Mouse (Mus musculus) stomach, embryonic 16.5 days (tissue): Measurements from ENCODE around the gene Akap8. TPM values are rescaled to one million over a fixed set of nuclear protein-coding genes. Genes with fewer than 3 reads are reported as not detected.

Experiments used
- ATAC-seq: fragments of 200-750 bp; cut with Nextera tagmentation; 2 replicates; pipeline ENCODE4 v1.8.0; 2017; ENCODE audit warnings: moderate number of reproducible peaks, moderate TSS enrichment; ENCODE audit not compliant: insufficient read depth, low FRiP score
- H3K27ac ChIP-seq: fragments of 300-500 bp; sonication (generic); 2 replicates; pipeline ENCODE4 v1.5.1; 2014; ENCODE audit warnings: low read length
- H3K27me3 ChIP-seq: fragments of 300-500 bp; sonication (generic); 2 replicates; pipeline ENCODE4 v1.6.1; 2014; ENCODE audit warnings: low read length, control low read depth, mixed read lengths; ENCODE audit not compliant: control insufficient read depth, insufficient read depth
- H3K36me3 ChIP-seq: fragments of 300-500 bp; sonication (generic); 2 replicates; pipeline ENCODE4 v1.6.1; 2014; ENCODE audit warnings: low read length; ENCODE audit not compliant: control insufficient read depth, insufficient read depth
- H3K4me1 ChIP-seq: fragments of 300-500 bp; sonication (generic); 2 replicates; pipeline ENCODE4 v1.6.1; 2014; ENCODE audit warnings: low read length, control low read depth, mixed read lengths; ENCODE audit not compliant: control insufficient read depth, insufficient read depth
- H3K4me2 ChIP-seq: fragments of 300-500 bp; sonication (generic); 2 replicates; pipeline ENCODE4 v1.6.1; 2014; ENCODE audit warnings: low read depth, low read length, mixed read lengths
- H3K4me3 ChIP-seq: fragments of 300-500 bp; sonication (generic); replicated peaks from 2 replicates; pipeline ENCODE4 v1.5.1; 2014; ENCODE audit warnings: mild to moderate bottlenecking, low read length
- H3K9ac ChIP-seq: fragments of 300-500 bp; sonication (generic); 2 replicates; pipeline ENCODE4 v1.6.1; 2014; ENCODE audit warnings: low read length
- H3K9me3 ChIP-seq: fragments of 300-500 bp; sonication (generic); replicated peaks from 2 replicates; pipeline ENCODE4 v1.6.1; 2016; ENCODE audit warnings: low read length, control low read depth; ENCODE audit not compliant: control insufficient read depth
- WGBS: fragments of 180-500 bp; shearing (Covaris S2); extraction: QIAGEN DNeasy Blood & Tissue Kit; methylation state at CpG from one replicate; pipeline ENCODE4 v1.1.7; 2014; 5-methylcytosine and 5-hydroxymethylcytosine counted together
- polyA plus RNA-seq: library from polyadenylated mRNA; unstranded; fragments of >200 nt; fragmentation: Nextera tagmentation; extraction: Ambion mirVana; gene quantifications from 2 replicates; pipeline ENCODE4 v1.2.1, GENCODE M21; 2015

The Akap8 gene
- polyA plus RNA-seq, 1 experiment from 2014 or later, result 98.8 TPM

DNA sequence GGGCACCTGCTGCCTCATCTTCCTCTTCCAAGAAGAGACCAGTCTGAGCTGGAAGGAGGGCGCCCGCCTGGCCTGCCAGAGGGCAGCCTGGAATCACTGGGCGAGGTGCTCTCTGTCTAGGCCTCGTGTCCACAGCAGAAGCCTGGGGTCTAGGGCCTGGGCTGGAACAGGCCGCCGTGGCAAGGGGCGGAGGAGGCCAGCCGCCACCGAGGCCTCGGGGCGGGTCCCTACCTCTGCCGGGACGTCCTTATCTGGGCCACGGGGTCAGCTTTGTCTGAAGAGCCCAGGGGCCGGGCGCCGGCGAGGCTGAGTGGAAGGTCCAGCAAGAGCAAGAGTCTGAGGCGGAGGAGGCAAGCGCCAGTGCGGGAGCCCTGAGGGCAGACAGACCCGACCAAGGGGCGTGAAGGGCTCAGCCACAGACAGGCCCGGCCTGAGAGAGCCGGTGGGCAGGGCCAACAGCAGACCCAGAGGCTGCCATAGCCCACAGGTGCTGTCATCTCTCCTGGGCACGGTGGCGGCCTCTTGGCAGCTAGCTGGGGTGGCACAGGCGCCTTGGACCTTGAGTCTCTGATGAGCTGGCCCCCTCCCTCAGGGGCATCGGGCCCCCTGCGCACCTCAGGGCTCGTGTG, 12.8 kb upstream of the Akap8 start:
- no peaks in the 10 kb centered on the region for H3K4me1 ChIP-seq
- no peak overlapping the region for H3K9ac ChIP-seq
- H3K4me3 ChIP-seq, result no peak overlapping the region
- H3K27me3 ChIP-seq, result no peaks in the 10 kb centered on the region
- no peak overlapping the region for H3K27ac ChIP-seq
- H3K9me3 ChIP-seq, result no peaks in the 10 kb centered on the region
- no peak overlapping the region for H3K4me2 ChIP-seq
- peaks cover 33% of the 10 kb centered on the region for H3K36me3 ChIP-seq
- 64% methylated on average over 31 of the region's 31 CpGs for WGBS
- 0 out of 2 replicates have a peak, but pooled peaks have one; percentile 35 for ATAC-seq

DNA sequence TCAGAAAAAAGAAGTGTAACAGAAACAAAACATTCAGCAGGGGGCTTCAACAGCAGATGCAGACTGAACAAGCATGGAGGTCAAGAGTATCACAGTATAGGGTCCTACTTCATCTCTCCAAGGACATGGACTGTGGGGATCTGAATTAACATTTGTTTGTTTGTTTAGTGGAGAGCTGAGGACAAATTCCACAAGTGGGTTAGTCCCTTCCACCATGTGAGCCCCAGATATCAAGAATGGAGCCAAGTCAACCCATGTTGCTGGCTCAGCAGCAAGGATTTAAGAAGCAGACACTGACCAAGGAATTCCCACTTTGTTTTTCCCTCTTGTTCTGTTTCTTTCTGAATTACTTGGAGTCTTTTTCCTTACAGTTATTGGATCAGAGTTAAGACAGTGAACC, 6.5 kb upstream of the Akap8 start:
- H3K4me2 ChIP-seq, result no peak overlapping the region
- H3K4me3 ChIP-seq, result no peak overlapping the region
- no peaks in the 10 kb centered on the region for H3K9me3 ChIP-seq
- ATAC-seq, result no peak
- H3K4me1 ChIP-seq, result 0 out of 2 replicates have a peak, but pooled peaks cover 2% of the 10 kb centered on the region
- no peaks in the 10 kb centered on the region for H3K27me3 ChIP-seq
- peaks cover 9% of the 10 kb centered on the region; the same call in 1 of the 2 replicates for H3K36me3 ChIP-seq
- no peak overlapping the region for H3K27ac ChIP-seq
- H3K9ac ChIP-seq, result no peak overlapping the region

DNA sequence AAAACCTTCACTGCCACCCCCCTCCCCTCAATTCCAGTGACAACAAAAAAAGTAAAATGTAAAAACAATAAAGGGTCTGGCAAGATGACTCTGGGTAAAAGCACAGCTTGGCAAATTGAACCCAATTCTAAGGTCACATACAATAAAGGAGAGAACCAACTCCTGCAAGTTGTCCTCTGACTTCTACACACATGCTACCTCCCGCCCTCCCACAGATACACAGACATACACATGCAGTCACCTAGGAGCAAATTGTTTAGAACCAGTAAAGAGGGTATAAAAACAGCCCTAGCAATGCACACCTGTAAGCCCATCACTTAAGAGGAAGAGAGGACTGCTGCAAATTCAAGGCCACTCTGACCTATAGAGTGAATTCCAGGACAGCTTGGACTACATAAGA, 1.8 kb upstream of the Akap8 start:
- Histone ChIP-seq H3K36me3 (peaks cover 5% of the 10 kb centered on the region; the same call in 1 of the 2 replicates), H3K4me2 (no peak overlapping the region), H3K9ac (no peak overlapping the region), H3K4me1 (peaks cover 18% of the 10 kb centered on the region), H3K4me3 (no peak overlapping the region), H3K27me3 (no peaks in the 10 kb centered on the region), H3K9me3 (no peaks in the 10 kb centered on the region), H3K27ac (no peak overlapping the region)
- WGBS, result 81% methylated on average over 1 of the region's 1 CpGs
- no peak for ATAC-seq

DNA sequence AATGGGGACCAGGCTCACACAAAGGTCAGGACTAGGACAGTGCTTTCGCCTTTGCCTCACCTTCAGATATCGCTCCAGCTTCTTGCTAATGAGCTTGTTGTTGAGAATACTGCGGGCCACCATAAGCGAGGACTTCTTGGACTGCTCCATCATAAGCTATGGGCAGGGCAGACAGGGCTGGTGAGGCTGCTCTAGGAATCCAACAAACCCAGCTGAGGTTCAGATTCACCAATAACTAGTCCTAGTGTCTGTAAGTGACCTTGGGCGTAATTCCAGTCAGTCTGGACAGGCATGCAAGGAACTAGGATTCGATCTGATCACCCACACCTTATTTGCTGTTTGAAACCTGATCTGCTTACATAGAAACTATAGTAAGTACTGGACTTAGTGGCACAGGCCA, 798 bp upstream of the Akap8 start:
- 12% methylated on average over 6 of the region's 6 CpGs for WGBS
- H3K9me3 ChIP-seq, result no peaks in the 10 kb centered on the region
- H3K27ac ChIP-seq, result peak overlapping the region; percentile 86
- peak overlapping the region; percentile 81 for H3K4me3 ChIP-seq
- H3K4me1 ChIP-seq, result peaks cover 18% of the 10 kb centered on the region
- ATAC-seq, result no peak
- H3K9ac ChIP-seq, result peak overlapping the region; percentile 83
- H3K27me3 ChIP-seq, result no peaks in the 10 kb centered on the region
- peaks cover 15% of the 10 kb centered on the region for H3K36me3 ChIP-seq
- H3K4me2 ChIP-seq, result peak overlapping the region; percentile 78

DNA sequence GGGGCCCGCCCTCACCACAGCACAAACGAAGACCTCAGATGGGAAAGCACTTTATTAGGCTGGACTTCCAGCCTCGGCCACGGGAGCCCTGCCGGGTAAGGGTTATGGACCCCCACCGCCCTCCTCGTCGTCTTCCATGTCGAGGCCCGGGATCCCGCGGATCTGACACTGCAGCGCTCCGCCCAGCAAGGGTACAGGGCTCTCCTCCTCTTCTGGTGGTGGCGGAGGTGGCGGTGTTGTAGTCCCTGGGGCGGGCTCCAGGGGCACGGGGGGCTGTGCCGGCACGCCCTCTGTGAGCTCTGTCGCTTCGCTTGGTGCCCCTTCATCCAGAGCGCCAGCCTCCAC, 324 bp upstream of the Akap8 start:
- H3K4me3 ChIP-seq, result peak overlapping the region; percentile 81
- ATAC-seq, result peak; percentile 73
- peak overlapping the region; percentile 78 for H3K4me2 ChIP-seq
- under 1% methylated on average over 23 of the region's 23 CpGs for WGBS
- H3K9me3 ChIP-seq, result no peaks in the 10 kb centered on the region
- H3K36me3 ChIP-seq, result peaks cover 19% of the 10 kb centered on the region
- H3K27me3 ChIP-seq, result no peaks in the 10 kb centered on the region
- H3K9ac ChIP-seq, result peak overlapping the region; percentile 83
- peaks cover 18% of the 10 kb centered on the region for H3K4me1 ChIP-seq
- H3K27ac ChIP-seq, result peak overlapping the region; percentile 86

DNA sequence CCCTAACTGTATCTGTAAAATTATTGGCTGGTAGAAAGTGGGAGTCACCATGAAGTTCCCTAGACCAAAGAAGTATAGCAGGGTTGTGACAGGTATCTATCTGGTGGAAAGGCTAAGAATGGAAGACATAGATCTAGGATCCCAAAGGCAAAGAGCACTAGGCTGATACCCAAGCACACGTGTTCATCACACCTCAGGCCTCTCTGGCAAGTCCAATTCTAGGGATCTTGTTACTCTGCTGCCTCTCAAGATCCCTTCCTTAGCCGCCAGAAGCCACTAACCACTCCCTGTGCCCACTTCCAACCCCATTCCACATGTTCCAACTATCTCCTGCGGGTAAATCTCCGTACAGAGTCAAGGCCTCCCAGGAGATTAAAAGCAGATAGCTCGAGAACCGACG, 1.1 kb downstream of the Akap8 start:
- WGBS, result 0% methylated on average over 7 of the region's 7 CpGs
- H3K9me3 ChIP-seq, result no peaks in the 10 kb centered on the region
- H3K4me1 ChIP-seq, result peaks cover 18% of the 10 kb centered on the region
- peaks cover 25% of the 10 kb centered on the region for H3K36me3 ChIP-seq
- peak overlapping the region; percentile 92 for H3K27ac ChIP-seq
- H3K4me3 ChIP-seq, result peak overlapping the region; percentile 81
- no peaks in the 10 kb centered on the region for H3K27me3 ChIP-seq
- peak overlapping the region; percentile 93 for H3K4me2 ChIP-seq
- H3K9ac ChIP-seq, result peak overlapping the region; percentile 88
- no peak for ATAC-seq

DNA sequence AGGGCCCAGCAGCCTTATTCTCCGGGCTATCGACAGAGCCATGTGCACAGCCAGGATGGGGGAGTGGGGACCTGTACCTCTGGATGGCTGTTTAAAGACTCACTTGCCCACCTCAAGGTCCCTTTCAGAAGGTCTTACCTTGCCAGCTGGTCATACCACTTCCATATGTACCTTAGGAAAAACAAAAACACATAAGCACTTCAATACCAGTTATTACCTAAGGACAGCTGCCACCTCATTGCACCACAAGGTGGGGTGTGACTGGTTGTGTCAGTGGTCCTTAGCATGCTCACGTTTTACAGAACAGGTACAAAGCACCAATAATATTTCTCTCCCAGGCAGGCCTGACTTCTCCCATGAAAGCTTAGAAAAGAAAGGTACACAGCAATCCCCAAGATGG, 3.3 kb downstream of the Akap8 start:
- WGBS, result 90% methylated on average over 3 of the region's 3 CpGs
- Histone ChIP-seq H3K9ac (no peak overlapping the region), H3K9me3 (no peaks in the 10 kb centered on the region), H3K4me1 (peaks cover 18% of the 10 kb centered on the region), H3K4me3 (no peak overlapping the region), H3K36me3 (peaks cover 29% of the 10 kb centered on the region), H3K27ac (no peak overlapping the region), H3K4me2 (no peak overlapping the region), H3K27me3 (no peaks in the 10 kb centered on the region)
- no peak for ATAC-seq

DNA sequence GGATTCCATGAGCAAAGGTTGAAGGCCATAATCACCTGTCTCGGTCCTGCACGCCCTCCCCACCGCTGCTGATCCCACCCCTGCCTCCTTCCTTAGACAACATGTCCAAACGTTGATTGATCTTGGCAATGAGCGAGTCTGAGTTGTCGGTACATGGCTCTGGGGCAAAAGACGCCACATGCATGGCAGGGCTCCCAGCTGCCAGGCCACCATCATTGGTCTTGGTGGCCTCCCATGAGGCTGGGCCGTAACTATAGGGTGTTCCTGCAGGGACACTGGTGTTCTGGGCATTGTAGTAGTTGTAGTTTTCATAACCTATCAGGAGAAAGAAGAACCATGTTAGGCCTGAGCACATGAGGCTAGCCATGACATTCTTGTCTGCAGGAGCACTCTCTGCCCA, 4.0 kb downstream of the Akap8 start:
- Histone ChIP-seq H3K9ac (no peak overlapping the region), H3K9me3 (no peaks in the 10 kb centered on the region), H3K4me1 (peaks cover 11% of the 10 kb centered on the region), H3K27ac (no peak overlapping the region), H3K36me3 (peaks cover 32% of the 10 kb centered on the region), H3K4me2 (no peak overlapping the region), H3K27me3 (no peaks in the 10 kb centered on the region), H3K4me3 (no peak overlapping the region)
- 85% methylated on average over 8 of the region's 8 CpGs for WGBS
- ATAC-seq, result no peak

DNA sequence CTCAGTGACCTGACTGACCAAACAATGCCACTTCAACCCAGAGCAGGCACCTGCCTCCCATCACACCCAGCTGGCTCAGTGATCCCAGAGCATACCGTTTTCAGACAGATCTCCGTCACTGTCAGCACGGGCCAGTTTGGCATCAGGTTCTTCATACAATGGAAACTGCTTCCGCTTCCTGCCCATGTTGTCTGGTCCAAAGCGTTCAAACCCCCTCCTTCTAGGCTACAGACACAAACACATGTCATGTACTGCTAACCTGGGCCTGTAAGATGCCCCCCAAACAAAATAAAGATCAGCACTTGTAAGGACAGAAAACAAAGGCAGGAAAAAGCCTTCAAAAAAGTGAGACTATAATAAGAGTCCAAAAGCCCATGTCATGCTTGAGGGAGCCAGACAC, 5.5 kb downstream of the Akap8 start:
- Histone ChIP-seq H3K36me3 (peaks cover 41% of the 10 kb centered on the region), H3K27ac (no peak overlapping the region), H3K27me3 (no peaks in the 10 kb centered on the region), H3K9ac (no peak overlapping the region), H3K4me2 (no peak overlapping the region), H3K4me1 (peaks cover 9% of the 10 kb centered on the region), H3K4me3 (no peak overlapping the region), H3K9me3 (no peaks in the 10 kb centered on the region)
- no peak for ATAC-seq
- WGBS, result 94% methylated on average over 5 of the region's 5 CpGs
